Mouse (Mus musculus) limb, embryonic 12.5 days (tissue): ENCODE results near the gene Ddx39. TPM values are rescaled to one million over a fixed set of nuclear protein-coding genes. Genes with fewer than 3 reads are reported as not detected.

ENCODE experiments used
- ATAC-seq: fragments of 200-750 bp; cut with Nextera tagmentation; 2 replicates; pipeline ENCODE4 v1.8.0; 2017; ENCODE audit warnings: low read depth, moderate TSS enrichment; ENCODE audit not compliant: insufficient number of reproducible peaks, insufficient read depth, low FRiP score, low TSS enrichment
- H3K27ac ChIP-seq: fragments of 300-500 bp; sonication (generic); 2 replicates; pipeline ENCODE4 v1.5.1; 2016; ENCODE audit warnings: mild to moderate bottlenecking, moderate library complexity
- H3K27me3 ChIP-seq: fragments of 300-500 bp; sonication (generic); 2 replicates; pipeline ENCODE4 v1.6.1; 2016; ENCODE audit warnings: mild to moderate bottlenecking, moderate library complexity
- H3K36me3 ChIP-seq: fragments of 300-500 bp; sonication (generic); 2 replicates; pipeline ENCODE4 v1.6.1; 2016; ENCODE audit warnings: mild to moderate bottlenecking, moderate library complexity
- H3K4me1 ChIP-seq: fragments of 300-500 bp; sonication (generic); replicated peaks from 2 replicates; pipeline ENCODE4 v1.6.1; 2016
- H3K4me2 ChIP-seq: fragments of 300-500 bp; sonication (generic); 2 replicates; pipeline ENCODE4 v1.6.1; 2016; ENCODE audit warnings: mild to moderate bottlenecking, moderate library complexity
- H3K4me3 ChIP-seq: fragments of 300-500 bp; sonication (generic); replicated peaks from 2 replicates; pipeline ENCODE4 v1.5.1; 2016; ENCODE audit warnings: mild to moderate bottlenecking
- H3K9ac ChIP-seq: fragments of 300-500 bp; sonication (generic); replicated peaks from 2 replicates; pipeline ENCODE4 v1.6.1; 2016; ENCODE audit warnings: mild to moderate bottlenecking, moderate library complexity
- H3K9me3 ChIP-seq: fragments of 300-500 bp; sonication (generic); 2 replicates; pipeline ENCODE4 v1.6.1; 2016; ENCODE audit warnings: mild to moderate bottlenecking, moderate library complexity
- WGBS: fragments of 180-500 bp; shearing (Covaris S2); methylation state at CpG from one replicate; pipeline ENCODE4 v1.1.7; 2016; 5-methylcytosine and 5-hydroxymethylcytosine counted together
- polyA plus RNA-seq: library from polyadenylated mRNA; unstranded; fragments of >200 nt; fragmentation: Nextera tagmentation; extraction: Ambion mirVana; gene quantifications from 2 replicates; pipeline ENCODE4 v1.2.1, GENCODE M21; 2016

The Ddx39 gene
- polyA plus RNA-seq = 155 and 164 TPM in 2 replicates

DNA sequence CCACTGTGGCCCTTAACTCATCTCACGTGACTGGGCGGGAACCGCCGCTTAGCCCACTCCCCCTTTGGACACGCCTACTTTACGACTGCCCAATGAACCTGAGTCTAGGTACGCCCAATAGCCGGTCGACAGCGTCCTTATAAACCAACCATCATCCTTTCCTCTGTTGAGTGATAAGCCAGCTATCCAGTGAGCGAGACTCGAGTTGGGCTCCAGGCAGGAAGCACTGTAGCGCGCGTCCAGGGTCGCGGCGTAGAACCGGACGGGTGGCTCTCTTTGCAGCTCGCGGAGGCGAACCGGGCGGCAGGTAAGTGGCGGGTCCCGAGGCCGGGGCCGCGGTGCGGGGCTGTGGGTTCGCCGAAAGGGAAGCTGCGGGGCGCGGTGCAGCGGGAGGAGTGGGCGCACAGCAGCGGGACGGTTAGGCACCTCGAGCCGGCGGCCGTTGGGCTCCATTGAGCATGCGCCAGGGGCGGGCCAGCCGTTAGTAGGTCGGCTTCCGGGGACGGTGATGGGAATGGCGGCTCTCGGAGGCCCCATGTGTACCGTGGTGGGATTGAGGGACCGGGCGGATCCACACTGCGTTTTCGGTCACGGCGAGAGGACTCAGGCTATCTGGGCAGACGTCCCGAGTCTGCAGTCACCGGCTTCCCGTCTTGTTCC, at the start of gene Ddx39:
TSS of gene Ddx39 (plus strand) at position 147 of the 660 bp plus-strand sequence.
- under 1% methylated on average over 63 of the region's 63 CpGs for WGBS
- no peaks in the 10 kb centered on the region for H3K9me3 ChIP-seq
- H3K4me1 ChIP-seq = peaks cover 18% of the 10 kb centered on the region
- peak within 1 kb of the TSS; percentile 88 for H3K4me3 ChIP-seq
- peak within 1 kb of the TSS; percentile 68 for H3K4me2 ChIP-seq
- H3K9ac ChIP-seq = peak within 1 kb of the TSS; percentile 81
- peak; percentile 100 for ATAC-seq
- peaks cover 12% of the 10 kb centered on the region for H3K36me3 ChIP-seq
- peak within 1 kb of the TSS; percentile 91 for H3K27ac ChIP-seq
- no peaks in the 10 kb centered on the region for H3K27me3 ChIP-seq

DNA sequence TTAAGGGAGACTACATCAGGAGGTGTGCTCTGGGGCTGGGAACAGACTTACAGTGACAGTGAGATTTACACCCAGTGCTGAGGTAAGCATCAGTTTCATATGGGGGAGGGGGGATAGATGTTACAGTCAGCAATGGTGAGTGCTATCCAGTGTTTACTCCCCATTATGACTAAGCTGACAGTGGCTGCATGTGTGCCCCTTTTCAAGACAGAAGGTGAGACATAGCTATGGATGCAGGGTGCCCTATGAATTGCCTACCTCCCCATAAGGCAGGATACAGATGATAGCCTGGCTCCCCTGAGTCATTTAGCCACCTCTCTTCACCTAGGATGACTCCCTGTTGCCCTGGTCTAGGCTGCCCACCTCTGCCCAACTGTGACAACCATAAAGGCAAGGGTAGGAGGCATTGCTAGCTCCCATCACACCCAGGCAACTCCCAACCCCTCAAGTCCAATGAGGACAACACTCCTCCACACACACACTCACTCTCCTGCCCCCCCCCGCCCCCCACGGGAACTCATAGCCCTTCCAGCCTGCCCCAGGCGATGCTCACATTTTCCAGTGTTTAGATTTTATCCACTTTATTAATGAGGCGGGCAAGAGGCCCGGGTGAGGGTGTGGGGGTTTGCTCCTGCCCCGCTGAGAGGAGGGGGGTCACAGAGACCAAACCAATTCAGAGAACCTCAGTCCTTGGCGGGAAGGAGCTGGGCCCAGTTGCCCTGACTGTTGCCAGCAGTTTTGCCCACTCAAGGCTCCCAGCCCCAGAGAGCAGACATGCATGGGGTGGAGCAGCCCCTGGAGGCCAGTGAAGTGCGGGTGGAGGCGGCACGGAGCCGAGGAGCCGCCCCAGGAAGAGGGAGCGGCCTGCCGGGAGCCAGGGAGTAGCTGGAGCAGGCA, 48.8 kb upstream of the Ddx39 start, which contains the start of gene Ptger1:
TSS of gene Ptger1 (plus strand) at position 710 of the 897 bp plus-strand sequence.
- Histone ChIP-seq H3K27ac (peak within 1 kb of the TSS; percentile 41; the same call in 1 of the 2 replicates), H3K4me1 (peaks cover 55% of the 10 kb centered on the region), H3K4me3 (no peak within 1 kb of the TSS; the same call in 1 of the 2 replicates), H3K36me3 (peaks cover 44% of the 10 kb centered on the region), H3K4me2 (peak within 1 kb of the TSS; percentile 35), H3K27me3 (peaks cover 22% of the 10 kb centered on the region), H3K9ac (peak within 1 kb of the TSS; percentile 27; the same call in 1 of the 2 replicates), H3K9me3 (no peaks in the 10 kb centered on the region)
- ATAC-seq = peak; percentile 12; the same call in 1 of the 2 replicates
- 29% methylated on average over 14 of the region's 14 CpGs for WGBS

DNA sequence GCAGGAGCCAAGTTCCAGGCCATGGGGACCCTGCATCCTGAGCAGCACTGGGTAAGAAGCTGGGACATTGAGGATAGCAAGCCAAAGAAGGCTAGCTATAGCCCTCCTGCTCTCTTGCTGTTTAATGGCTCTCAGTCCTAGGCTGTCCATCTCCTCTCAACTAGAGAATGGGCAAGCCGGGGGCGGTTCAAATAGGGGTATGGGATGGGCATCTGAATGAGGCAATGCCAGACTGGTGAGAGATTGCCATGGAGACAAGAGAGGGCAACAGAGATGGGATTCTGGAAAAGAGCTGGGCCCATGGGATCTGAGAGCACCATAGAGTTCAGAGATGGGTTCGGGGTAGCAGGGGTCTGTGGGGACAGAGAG, 48.1 kb upstream of the Ddx39 start:
- Histone ChIP-seq H3K4me1 (peaks cover 49% of the 10 kb centered on the region), H3K27me3 (peaks cover 22% of the 10 kb centered on the region), H3K9ac (0 out of 2 replicates have a peak overlapping the region, but pooled peaks have one; percentile 27), H3K36me3 (peaks cover 50% of the 10 kb centered on the region), H3K27ac (peak overlapping the region; percentile 41; the same call in 1 of the 2 replicates), H3K4me2 (peak overlapping the region; percentile 35), H3K9me3 (no peaks in the 10 kb centered on the region), H3K4me3 (no peak overlapping the region; the same call in 1 of the 2 replicates)
- ATAC-seq = no peak
- WGBS = 91% methylated on average over 3 of the region's 3 CpGs

DNA sequence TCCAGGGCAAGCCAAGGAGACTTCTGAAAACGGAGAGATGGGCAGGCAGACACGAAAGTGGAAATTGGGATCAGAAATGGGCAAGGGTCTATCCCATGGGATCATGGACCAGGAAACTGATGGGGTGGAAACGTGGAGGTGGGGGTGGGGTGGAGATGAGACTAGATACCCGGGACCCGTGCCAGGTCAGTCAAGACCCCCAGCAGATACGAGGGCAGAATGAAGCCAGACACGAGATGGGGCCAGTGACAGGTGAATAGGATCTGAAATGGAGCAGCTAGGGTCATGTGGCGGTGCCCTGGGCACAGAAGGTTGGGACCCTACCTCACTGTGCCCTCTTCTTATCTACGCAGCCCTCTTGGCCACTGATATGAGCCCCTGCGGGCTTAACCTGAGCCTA, 47.5 kb upstream of the Ddx39 start:
- H3K36me3 ChIP-seq = peaks cover 57% of the 10 kb centered on the region
- peaks cover 22% of the 10 kb centered on the region for H3K27me3 ChIP-seq
- ATAC-seq = no peak
- WGBS = 84% methylated on average over 10 of the region's 10 CpGs
- peak overlapping the region; percentile 68 for H3K4me2 ChIP-seq
- H3K9me3 ChIP-seq = no peaks in the 10 kb centered on the region
- no peak overlapping the region for H3K27ac ChIP-seq
- peaks cover 42% of the 10 kb centered on the region for H3K4me1 ChIP-seq
- H3K4me3 ChIP-seq = peak overlapping the region; percentile 44; the same call in 1 of the 2 replicates
- peak overlapping the region; percentile 63; the same call in 1 of the 2 replicates for H3K9ac ChIP-seq

DNA sequence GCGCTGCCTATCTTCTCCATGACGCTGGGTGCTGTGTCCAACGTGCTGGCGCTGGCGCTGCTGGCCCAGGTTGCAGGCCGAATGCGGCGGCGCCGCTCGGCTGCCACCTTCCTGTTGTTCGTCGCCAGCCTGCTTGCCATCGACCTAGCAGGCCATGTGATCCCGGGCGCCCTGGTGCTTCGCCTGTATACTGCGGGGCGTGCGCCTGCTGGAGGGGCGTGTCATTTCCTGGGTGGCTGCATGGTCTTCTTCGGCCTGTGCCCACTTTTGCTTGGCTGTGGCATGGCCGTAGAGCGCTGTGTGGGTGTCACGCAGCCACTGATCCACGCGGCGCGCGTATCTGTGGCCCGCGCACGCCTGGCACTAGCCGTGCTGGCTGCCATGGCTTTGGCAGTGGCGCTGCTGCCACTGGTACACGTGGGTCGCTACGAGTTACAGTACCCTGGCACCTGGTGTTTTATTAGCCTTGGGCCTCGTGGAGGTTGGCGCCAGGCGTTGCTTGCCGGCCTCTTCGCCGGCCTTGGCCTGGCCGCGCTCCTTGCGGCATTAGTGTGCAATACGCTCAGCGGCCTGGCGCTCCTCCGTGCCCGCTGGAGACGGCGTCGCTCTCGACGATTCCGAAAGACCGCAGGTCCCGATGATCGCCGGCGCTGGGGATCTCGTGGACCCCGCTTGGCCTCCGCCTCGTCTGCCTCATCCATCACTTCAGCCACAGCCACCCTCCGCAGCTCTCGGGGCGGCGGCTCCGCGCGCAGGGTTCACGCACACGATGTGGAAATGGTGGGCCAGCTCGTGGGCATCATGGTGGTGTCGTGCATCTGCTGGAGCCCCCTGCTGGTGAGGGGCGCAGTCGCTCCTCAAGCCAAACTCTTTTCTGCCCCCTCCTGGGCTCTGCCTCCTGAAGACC, 46.7 kb upstream of the Ddx39 start:
- peaks cover 22% of the 10 kb centered on the region for H3K27me3 ChIP-seq
- peak overlapping the region; percentile 63 for H3K9ac ChIP-seq
- no peak overlapping the region for H3K27ac ChIP-seq
- peaks cover 38% of the 10 kb centered on the region for H3K4me1 ChIP-seq
- peaks cover 58% of the 10 kb centered on the region for H3K36me3 ChIP-seq
- peak overlapping the region; percentile 44 for H3K4me3 ChIP-seq
- no peak for ATAC-seq
- no peaks in the 10 kb centered on the region for H3K9me3 ChIP-seq
- peak overlapping the region; percentile 68 for H3K4me2 ChIP-seq
- 22% methylated on average over 80 of the region's 80 CpGs for WGBS

DNA sequence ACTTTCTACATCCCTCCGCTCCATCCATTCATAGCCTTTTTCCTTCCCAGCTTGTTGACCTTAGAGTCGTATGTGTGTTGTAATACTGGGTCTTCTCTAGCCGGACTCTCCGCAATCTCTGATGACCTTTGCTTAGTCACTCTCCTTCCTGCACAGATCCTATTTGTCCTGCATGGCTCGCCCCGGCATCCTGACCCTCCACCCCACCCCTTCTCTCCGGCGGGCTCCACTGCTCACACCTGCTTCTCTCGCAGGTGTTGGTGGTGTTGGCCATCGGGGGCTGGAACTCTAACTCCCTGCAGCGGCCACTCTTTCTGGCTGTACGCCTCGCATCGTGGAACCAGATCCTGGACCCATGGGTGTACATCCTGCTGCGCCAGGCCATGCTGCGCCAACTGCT, 46.0 kb upstream of the Ddx39 start:
- H3K4me1 ChIP-seq = peaks cover 38% of the 10 kb centered on the region
- peaks cover 59% of the 10 kb centered on the region for H3K36me3 ChIP-seq
- H3K4me3 ChIP-seq = no peak overlapping the region
- ATAC-seq = no peak
- no peak overlapping the region for H3K27ac ChIP-seq
- H3K27me3 ChIP-seq = peaks cover 22% of the 10 kb centered on the region
- no peak overlapping the region for H3K9ac ChIP-seq
- WGBS = 78% methylated on average over 16 of the region's 16 CpGs
- H3K9me3 ChIP-seq = no peaks in the 10 kb centered on the region
- peak overlapping the region; percentile 68 for H3K4me2 ChIP-seq

DNA sequence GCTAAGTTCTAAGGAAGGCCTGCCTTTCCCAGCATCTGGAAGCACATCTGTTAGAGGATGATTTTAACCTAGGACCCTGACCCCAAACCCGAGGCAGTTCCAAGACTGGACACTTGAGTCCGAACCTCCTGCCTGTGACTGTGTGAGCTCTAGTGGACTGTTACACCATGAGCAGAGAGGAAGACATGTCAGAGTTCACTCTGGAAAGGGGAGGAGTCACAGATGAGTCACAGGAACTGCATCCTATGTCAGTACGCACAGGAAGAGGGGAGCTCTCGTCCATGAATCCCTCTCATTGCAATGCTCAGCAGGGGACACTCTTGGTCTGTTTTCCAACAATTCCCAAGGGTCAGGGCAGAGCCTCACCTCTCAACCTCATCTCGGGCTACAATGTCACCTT, 42.0 kb upstream of the Ddx39 start:
- no peaks in the 10 kb centered on the region for H3K9me3 ChIP-seq
- H3K4me3 ChIP-seq = no peak overlapping the region
- H3K27ac ChIP-seq = no peak overlapping the region
- H3K4me2 ChIP-seq = no peak overlapping the region
- no peak overlapping the region for H3K9ac ChIP-seq
- peaks cover 11% of the 10 kb centered on the region for H3K27me3 ChIP-seq
- no peak for ATAC-seq
- H3K4me1 ChIP-seq = peaks cover 10% of the 10 kb centered on the region
- H3K36me3 ChIP-seq = peaks cover 82% of the 10 kb centered on the region
- 69% methylated on average over 5 of the region's 5 CpGs for WGBS

DNA sequence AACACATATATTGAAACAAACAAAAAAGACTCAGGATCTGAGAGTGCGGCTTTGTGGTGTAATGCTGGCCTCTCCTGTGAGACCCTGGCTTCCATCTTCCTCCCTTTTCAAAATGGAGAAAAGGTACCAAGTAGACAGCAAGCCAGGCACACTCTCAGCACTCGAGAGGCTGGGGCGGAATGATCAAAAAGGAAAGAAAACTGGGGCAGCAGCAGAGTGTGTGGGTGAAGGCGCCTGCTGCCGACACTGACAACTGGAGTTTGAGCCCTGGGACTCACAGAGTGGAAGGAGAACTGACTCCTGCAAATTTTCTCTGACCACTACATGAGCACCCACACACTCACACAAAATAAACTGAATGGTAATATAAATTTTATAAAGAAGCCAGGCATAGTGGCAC, 40.5 kb upstream of the Ddx39 start:
- Histone ChIP-seq H3K27me3 (no peaks in the 10 kb centered on the region), H3K4me3 (no peak overlapping the region), H3K4me1 (no peaks in the 10 kb centered on the region), H3K36me3 (peaks cover 90% of the 10 kb centered on the region), H3K4me2 (no peak overlapping the region), H3K9me3 (no peaks in the 10 kb centered on the region), H3K27ac (no peak overlapping the region), H3K9ac (no peak overlapping the region)
- ATAC-seq = no peak
- 86% methylated on average over 5 of the region's 5 CpGs for WGBS

DNA sequence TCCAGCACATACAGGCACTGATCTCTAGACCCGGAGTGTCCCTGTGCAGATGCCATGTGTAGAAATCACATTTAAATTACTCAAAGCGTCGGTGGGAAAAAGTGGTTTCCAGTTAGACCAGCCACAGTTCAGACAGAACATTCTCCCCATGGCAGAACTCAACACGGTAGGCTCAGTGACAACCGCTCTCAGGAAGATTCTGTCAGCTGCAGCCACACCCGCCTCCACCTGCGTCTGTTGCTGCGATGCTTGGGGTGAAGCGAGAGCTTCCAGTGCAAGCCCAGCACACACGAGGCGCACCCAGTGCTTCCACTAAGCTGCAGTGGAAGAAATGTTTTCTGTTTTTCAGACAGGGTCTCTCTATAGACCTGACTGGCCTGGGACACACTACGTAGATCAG, 35.1 kb upstream of the Ddx39 start:
- Histone ChIP-seq H3K36me3 (peaks cover 82% of the 10 kb centered on the region), H3K4me3 (no peak overlapping the region), H3K4me1 (peaks cover 18% of the 10 kb centered on the region), H3K27me3 (no peaks in the 10 kb centered on the region), H3K9ac (no peak overlapping the region), H3K9me3 (no peaks in the 10 kb centered on the region), H3K27ac (0 out of 2 replicates have a peak overlapping the region, but pooled peaks have one; percentile 88), H3K4me2 (no peak overlapping the region)
- WGBS = 91% methylated on average over 12 of the region's 12 CpGs
- ATAC-seq = no peak

DNA sequence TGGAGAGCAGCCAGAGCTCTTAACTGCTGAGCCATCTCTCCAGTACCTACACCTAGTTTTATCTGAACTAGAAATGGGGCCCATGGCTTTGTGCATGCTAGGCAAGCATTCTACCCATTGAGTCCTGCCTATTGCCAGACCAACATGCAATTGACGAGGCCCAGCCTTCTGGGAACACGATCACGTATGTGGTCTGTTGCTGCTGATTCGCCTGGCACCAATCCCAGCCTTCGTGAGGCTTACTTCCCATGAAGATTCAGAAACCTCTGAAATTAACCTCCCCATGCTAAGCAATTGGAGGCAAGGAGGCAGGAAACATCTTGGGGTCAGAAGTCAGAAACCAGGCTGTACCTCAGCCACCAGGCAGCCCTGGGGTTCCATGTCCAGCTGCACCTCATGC, 34.4 kb upstream of the Ddx39 start:
- peaks cover 18% of the 10 kb centered on the region for H3K4me1 ChIP-seq
- peak overlapping the region; percentile 35 for H3K4me2 ChIP-seq
- H3K9ac ChIP-seq = no peak overlapping the region
- 58% methylated on average over 5 of the region's 5 CpGs for WGBS
- peak overlapping the region; percentile 88 for H3K27ac ChIP-seq
- H3K36me3 ChIP-seq = peaks cover 86% of the 10 kb centered on the region
- no peak for ATAC-seq
- no peaks in the 10 kb centered on the region for H3K27me3 ChIP-seq
- H3K9me3 ChIP-seq = no peaks in the 10 kb centered on the region
- no peak overlapping the region for H3K4me3 ChIP-seq
